Mouse (Mus musculus) C2C12 (cell line): ENCODE data around the gene Bcor.

Experiments
- CTCF ChIP-seq: IDR thresholded peaks from one replicate; pipeline ENCODE4 v1.5.1; 2011; ENCODE audit not compliant: control insufficient read depth, insufficient read depth, insufficient read length
- FOSL1 ChIP-seq: IDR thresholded peaks from one replicate; pipeline ENCODE4 v1.8.0; 2011; ENCODE audit warnings: mild to moderate bottlenecking, low read length; ENCODE audit not compliant: poor library complexity, insufficient read depth, severe bottlenecking
- MYOD1 ChIP-seq: IDR thresholded peaks from one replicate; pipeline ENCODE4 v1.6.1; 2011; ENCODE audit warnings: low read depth; ENCODE audit not compliant: control insufficient read depth, insufficient read length
- MYOG ChIP-seq: IDR thresholded peaks from one replicate; pipeline ENCODE4 v1.6.1; 2011; ENCODE audit not compliant: control insufficient read depth, insufficient read length; ENCODE audit errors: extremely low read depth

GRCm38 (mm10) chrX:12126408-12127105 is 33.6 kb downstream of the Bcor start:
- TF ChIP-seq MYOD1, result no peak
- TF ChIP-seq CTCF, result no peak
- TF ChIP-seq FOSL1, result no peak
- TF ChIP-seq MYOG, result no peak
